Mouse (Mus musculus): ENCODE results near the gene Serpinb1a. TPM values are rescaled to one million over a fixed set of nuclear protein-coding genes. Genes with fewer than 3 reads are reported as not detected.

Serpinb1a gene
- total RNA-seq, 2 experiments from 2014 or later: 2.2 to 4.4 TPM

DNA sequence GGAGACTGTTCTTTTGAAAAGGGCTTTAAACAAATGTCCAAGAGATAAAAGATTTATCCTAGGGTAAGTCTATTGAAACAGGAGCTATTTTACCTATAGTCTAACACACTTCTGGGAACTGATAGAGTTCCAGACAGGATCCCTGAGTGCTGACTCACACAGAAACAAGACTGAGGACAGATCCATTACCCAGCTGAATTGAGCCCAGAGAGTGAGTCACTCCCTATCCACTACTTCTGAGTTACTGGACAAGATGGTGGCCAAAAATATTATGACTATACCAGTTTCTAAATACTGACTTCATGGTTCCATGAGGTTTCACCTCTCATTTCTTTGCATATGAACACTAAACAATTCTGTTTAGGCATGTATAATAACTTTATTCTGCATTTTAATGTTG lies 4.8 kb downstream of the Serpinb1a start:
- no peak for DNase-seq (ENCODE audit: low spot score in 2 of 2)
- intact Hi-C loops (cut with DNase I): no loop called here

DNA sequence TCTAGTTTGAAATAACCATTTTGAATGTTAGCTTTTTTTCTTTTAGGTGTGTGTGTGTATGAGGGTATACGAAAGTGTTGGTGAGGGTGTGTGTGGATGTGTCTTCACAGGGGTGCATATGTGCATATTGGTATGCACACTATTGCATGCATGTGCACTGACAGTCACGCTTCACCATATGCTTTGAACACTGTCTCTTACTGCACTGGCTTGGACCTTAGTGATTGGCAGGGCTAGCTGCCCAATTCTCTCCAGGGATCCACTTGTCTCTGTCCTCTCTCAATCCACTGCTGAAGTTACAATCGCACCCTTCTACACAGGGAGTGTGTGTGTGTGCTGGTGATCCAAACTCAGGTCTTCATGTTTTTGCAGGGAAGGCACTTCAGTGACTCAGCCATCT lies 9.6 kb downstream of the Serpinb1a start:
- intact Hi-C loops (cut with DNase I): no loop called here
- DNase-seq (ENCODE audit: low spot score in 2 of 2): no peak

DNA sequence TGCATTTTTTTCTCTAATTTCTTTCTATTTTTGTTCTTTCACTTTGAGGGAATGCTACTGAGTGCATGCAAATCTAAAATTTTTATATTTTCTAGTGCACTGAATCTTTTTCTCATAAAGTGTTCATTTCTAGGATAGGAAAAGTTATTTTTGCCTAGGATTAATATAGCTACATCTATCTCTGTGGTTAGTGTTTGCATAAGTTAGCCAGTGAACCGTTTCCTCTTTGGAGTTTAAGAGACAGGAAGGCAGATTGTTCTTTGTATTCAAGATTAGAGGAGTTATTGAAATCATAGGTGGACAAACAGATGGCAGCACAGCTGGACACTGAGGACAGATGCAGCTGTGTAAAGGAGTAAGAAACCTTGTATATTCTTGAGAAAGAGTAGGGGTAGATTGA lies 11.7 kb downstream of the Serpinb1a start:
- intact Hi-C loops (cut with DNase I): no loop called here
- no peak for DNase-seq (ENCODE audit: low spot score in 2 of 2)

GRCm38 (mm10) chr13:32834513-32834912 lies 16.5 kb downstream of the Serpinb1a start:
- no peak for DNase-seq (ENCODE audit: low spot score in 2 of 2)
- intact Hi-C loops (cut with DNase I): no loop called here

- DNase-seq (ENCODE audit: low spot score in 2 of 2): no peak
These were observed 17.7 kb downstream of the Serpinb1a start for GRCm38 (mm10) chr13:32833237-32833636.

DNA sequence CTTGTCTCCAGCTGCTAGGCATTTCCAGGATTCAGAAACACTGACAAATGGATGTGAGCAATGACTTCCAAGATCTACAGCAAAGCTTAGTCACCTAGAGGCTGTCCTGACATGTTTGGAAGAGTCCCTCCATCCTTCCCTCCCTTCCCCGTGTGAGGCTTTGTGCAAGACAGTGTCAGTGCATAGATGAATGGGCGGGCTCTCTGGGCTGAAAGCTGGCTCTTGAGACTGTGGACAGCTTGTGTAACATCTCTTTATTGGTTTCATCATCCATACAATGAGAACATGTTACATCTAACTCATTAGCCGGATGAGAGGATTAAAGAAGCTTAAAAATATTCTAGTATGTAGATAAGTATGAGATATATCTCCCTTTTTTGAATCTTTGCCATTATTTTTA lies 18.2 kb downstream of the Serpinb1a start:
- DNase-seq (ENCODE audit: low spot score in 2 of 2): no peak
- intact Hi-C loops (cut with DNase I): no loop called here

More at GRCm38 (mm10) chr13:32833237-32833636, 17.7 kb downstream of the Serpinb1a start:
- intact Hi-C loops (cut with DNase I): no loop called here

GRCm38 (mm10) chr13:32831505-32832273 lies 19.3 kb downstream of the Serpinb1a start:
- intact Hi-C loops (cut with DNase I): no loop called here
- no peak for DNase-seq (ENCODE audit: low spot score in 2 of 2)

- intact Hi-C loops (cut with DNase I): no loop called here
- DNase-seq (ENCODE audit: low spot score in 2 of 2): no peak
These were observed 22.1 kb downstream of the Serpinb1a start for GRCm38 (mm10) chr13:32828886-32829285.

DNA sequence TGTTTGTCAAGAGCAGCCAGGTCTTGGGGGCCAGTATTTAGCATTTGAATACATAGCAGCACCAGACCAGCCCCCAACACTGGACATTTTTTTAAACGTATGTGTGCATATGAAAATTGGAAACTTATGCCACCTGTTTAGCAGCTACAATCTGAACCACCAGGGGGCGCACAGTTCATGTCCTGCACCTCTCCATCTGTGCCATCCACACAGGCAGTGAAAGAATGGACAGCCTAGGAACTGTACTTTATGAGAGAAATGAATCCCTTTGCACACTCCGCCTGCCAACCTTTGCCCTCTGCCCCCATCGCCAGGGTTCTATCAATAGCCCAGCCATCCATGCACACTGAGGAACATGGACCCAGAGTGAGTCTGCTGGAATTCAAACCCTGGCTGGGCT lies 23.0 kb downstream of the Serpinb1a start:
- intact Hi-C loops (cut with DNase I): no loop called here
- peak; percentile 19 to 34 for DNase-seq (ENCODE audit: low spot score in 2 of 2)

GRCm38 (mm10) chr13:32827111-32827822 lies 23.7 kb downstream of the Serpinb1a start:
- no peak for DNase-seq (ENCODE audit: low spot score in 2 of 2)
- intact Hi-C loops (cut with DNase I): no loop called here

GRCm38 (mm10) chr13:32825546-32825945 lies 25.4 kb downstream of the Serpinb1a start:
- DNase-seq (ENCODE audit: low spot score in 2 of 2): no peak
- intact Hi-C loops (cut with DNase I): no loop called here

- no peak for DNase-seq (ENCODE audit: low spot score in 2 of 2)
- intact Hi-C loops (cut with DNase I): no loop called here
These were observed 26.3 kb downstream of the Serpinb1a start for GRCm38 (mm10) chr13:32824377-32825330.

- no peak for DNase-seq (ENCODE audit: low spot score in 2 of 2)
- intact Hi-C loops (cut with DNase I): no loop called here
These were observed 27.9 kb downstream of the Serpinb1a start for GRCm38 (mm10) chr13:32823126-32823525.

GRCm38 (mm10) chr13:32821671-32822070 lies 29.3 kb downstream of the Serpinb1a start:
- intact Hi-C loops (cut with DNase I): no loop called here
- DNase-seq (ENCODE audit: low spot score in 2 of 2): no peak

DNA sequence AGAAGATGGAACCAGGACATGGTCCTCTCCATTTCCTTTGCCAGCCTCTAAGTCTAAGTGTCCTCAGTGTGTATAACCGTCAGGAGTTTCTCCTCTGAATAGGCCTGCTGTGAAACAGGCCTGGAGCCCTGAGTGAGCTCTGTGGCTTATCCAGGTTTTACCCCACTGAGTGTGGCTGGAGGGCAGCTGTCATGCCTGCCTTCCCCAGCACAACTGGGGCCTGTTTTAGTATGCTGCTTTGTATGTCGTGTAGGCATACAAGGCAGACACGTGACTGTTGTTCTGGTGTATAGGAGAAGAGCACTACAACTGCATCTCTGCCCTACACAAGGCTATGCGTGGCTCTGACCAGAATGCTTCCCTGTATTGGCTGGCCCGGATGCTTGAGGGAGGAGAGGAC lies 31.1 kb downstream of the Serpinb1a start:
- intact Hi-C loops (cut with DNase I): no loop called here
- DNase-seq (ENCODE audit: low spot score in 2 of 2): no peak

- no peak for DNase-seq (ENCODE audit: low spot score in 2 of 2)
- intact Hi-C loops (cut with DNase I): no loop called here
These were observed 31.7 kb downstream of the Serpinb1a start for GRCm38 (mm10) chr13:32819241-32819640.

DNA sequence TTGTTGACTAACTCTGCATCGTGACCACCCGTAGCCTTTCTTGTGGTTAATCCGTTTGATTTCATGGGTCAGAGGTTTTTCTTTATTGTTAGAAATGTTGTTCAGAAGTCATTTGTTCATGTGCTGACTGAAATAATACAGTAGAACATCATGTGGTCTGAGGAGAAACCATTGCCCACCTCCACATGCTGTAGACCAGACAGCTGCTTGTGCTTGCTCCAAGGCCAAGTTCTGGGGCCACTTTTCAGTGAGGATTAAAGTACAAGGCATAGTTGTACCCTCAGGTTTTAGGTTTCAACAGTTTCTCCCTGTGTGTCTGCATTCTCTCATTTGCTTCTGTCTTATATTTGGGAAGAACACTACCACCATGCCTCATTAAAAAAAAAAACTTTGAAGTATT lies 43.4 kb downstream of the Serpinb1a start:
- no peak for DNase-seq (ENCODE audit: low spot score in 2 of 2)
- intact Hi-C loops (cut with DNase I): loop anchor here (10.0 kb wide), 1 partner anchor 1013 kb away; no protein-coding TSS in a partner anchor

GRCm38 (mm10) chr13:32806820-32807219 lies 44.2 kb downstream of the Serpinb1a start:
- intact Hi-C loops (cut with DNase I): loop anchor here (10.0 kb wide), 1 partner anchor 1012 kb away; no protein-coding TSS in a partner anchor
- DNase-seq (ENCODE audit: low spot score in 2 of 2): no peak

DNA sequence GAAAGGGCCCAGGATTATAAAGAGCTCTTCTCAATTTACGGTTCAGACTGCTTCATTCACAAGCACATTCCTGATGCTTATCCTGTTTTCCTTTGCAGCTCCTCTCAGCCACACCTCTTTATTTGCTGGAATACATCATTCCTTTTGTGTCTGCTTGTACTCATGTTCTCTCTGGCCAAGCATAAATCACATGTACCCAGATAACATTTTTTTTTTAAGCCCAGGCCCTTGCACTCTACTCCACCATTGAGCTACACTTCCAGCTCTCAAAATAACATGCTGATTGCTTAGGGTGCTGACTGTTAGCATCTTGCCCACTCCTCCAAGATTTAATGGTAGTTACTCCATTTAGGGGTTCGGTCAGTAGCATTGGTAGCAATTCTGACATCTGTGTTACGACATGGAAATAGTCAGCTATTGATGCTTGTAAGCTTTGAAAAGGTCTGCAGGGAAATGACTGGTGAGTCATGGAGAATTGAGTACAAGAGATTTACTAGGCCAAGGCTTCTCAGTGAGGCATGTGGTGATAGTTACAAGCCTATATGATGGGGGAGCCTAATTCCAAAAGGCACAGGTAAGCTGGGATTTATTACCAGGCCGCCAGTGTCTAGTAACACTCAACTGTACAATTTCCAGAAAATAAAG lies 47.2 kb downstream of the Serpinb1a start:
- intact Hi-C loops (cut with DNase I): loop anchor here (10.0 kb wide), 1 partner anchor 1009 kb away; no protein-coding TSS in a partner anchor
- no peak for DNase-seq (ENCODE audit: low spot score in 2 of 2)

All from left cerebral cortex, postnatal 36 days (tissue).